Mouse (Mus musculus) lung, embryonic 15.5 days (tissue): Measurements from ENCODE around the gene Slc22a20. TPM values are rescaled to one million over a fixed set of nuclear protein-coding genes. Genes with fewer than 3 reads are reported as not detected.

Experiments
- ATAC-seq: fragments of 200-750 bp; cut with Nextera tagmentation; 2 replicates; pipeline ENCODE4 v1.8.0; 2017; ENCODE audit warnings: moderate number of reproducible peaks, borderline replicate concordance; ENCODE audit not compliant: low FRiP score, low TSS enrichment; ENCODE audit errors: extremely low read depth
- H3K27ac ChIP-seq: fragments of 300-500 bp; sonication (generic); 2 replicates; pipeline ENCODE4 v1.5.1; 2015; ENCODE audit warnings: moderate library complexity, mild to moderate bottlenecking, inconsistent platforms
- H3K27me3 ChIP-seq: fragments of 300-500 bp; sonication (generic); 2 replicates; pipeline ENCODE4 v1.6.1; 2015; ENCODE audit warnings: inconsistent platforms
- H3K36me3 ChIP-seq: fragments of 300-500 bp; sonication (generic); 2 replicates; pipeline ENCODE4 v1.6.1; 2015; ENCODE audit warnings: inconsistent platforms
- H3K4me1 ChIP-seq: fragments of 300-500 bp; sonication (generic); 2 replicates; pipeline ENCODE4 v1.6.1; 2015; ENCODE audit warnings: inconsistent platforms
- H3K4me2 ChIP-seq: fragments of 300-500 bp; sonication (generic); 2 replicates; pipeline ENCODE4 v1.6.1; 2015; ENCODE audit warnings: inconsistent platforms, mild to moderate bottlenecking, moderate library complexity
- H3K4me3 ChIP-seq: fragments of 300-500 bp; sonication (generic); 2 replicates; pipeline ENCODE4 v1.5.1; 2015; ENCODE audit warnings: mild to moderate bottlenecking, inconsistent platforms
- H3K9ac ChIP-seq: fragments of 300-500 bp; sonication (generic); 2 replicates; pipeline ENCODE4 v1.6.1; 2015; ENCODE audit warnings: inconsistent platforms
- H3K9me3 ChIP-seq: fragments of 300-500 bp; sonication (generic); 2 replicates; pipeline ENCODE4 v1.6.1; 2016; ENCODE audit warnings: inconsistent platforms
- WGBS: fragments of 180-500 bp; shearing (Covaris S2); methylation state at CpG from one replicate; pipeline ENCODE4 v1.1.7; 2015; 5-methylcytosine and 5-hydroxymethylcytosine counted together
- polyA plus RNA-seq: library from polyadenylated mRNA; unstranded; fragments of >200 nt; fragmentation: Nextera tagmentation; extraction: Ambion mirVana; gene quantifications from 2 replicates; pipeline ENCODE4 v1.2.1, GENCODE M21; 2015

Slc22a20 gene
- polyA plus RNA-seq, 1 experiment from 2014 or later = not detected

DNA sequence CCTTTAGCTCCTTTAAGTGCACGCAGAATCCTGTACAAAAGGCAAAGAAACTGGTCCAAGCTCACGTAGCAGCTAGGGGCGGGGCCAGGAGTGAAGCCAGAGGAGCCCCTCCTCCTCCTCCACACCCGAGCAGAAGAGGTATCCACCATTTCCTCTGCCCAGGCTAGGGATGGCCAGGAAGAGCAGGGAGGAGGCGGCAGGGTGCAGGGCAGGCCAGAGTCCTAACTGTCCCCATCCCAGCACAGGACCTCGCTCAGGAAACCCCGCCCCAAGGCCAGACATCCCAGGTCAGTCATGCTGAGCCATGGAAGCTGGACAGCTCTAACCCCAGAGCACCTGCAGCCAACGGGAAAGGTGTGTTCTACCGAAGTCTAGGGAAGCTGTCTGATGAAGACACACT, 64.2 kb downstream of the Slc22a20 start:
- no peaks in the 10 kb centered on the region for H3K27me3 ChIP-seq
- no peak for ATAC-seq
- 18% methylated on average over 9 of the region's 9 CpGs for WGBS

More for the DNA sequence above, 64.2 kb downstream of the Slc22a20 start:
- peak overlapping the region; percentile 18 for H3K4me3 ChIP-seq
- H3K4me1 ChIP-seq = peaks cover 41% of the 10 kb centered on the region
- H3K9me3 ChIP-seq = no peaks in the 10 kb centered on the region
- peaks cover 22% of the 10 kb centered on the region for H3K36me3 ChIP-seq
- H3K27ac ChIP-seq = peak overlapping the region; percentile 30; the same call in 1 of the 2 replicates
- peak overlapping the region; percentile 22 for H3K9ac ChIP-seq
- peak overlapping the region; percentile 97 for H3K4me2 ChIP-seq

Other genes starting within 250 kb of the Slc22a20 start
- 47.2 and 54.9 TPM in 2 replicates for gene Ltbp3, start 245.2 kb downstream of the Slc22a20 start, polyA plus RNA-seq
- gene Scyl1, start 214.7 kb downstream of the Slc22a20 start, polyA plus RNA-seq = 76.1 and 83.6 TPM in 2 replicates
- gene Frmd8, start 110.9 kb downstream of the Slc22a20 start, polyA plus RNA-seq = 50.7 and 53.0 TPM in 2 replicates
- 4.2 and 5.6 TPM in 2 replicates for gene Slc25a45, start 108.3 kb downstream of the Slc22a20 start, polyA plus RNA-seq
- 3.2 and 3.6 TPM in 2 replicates for gene Tigd3, start 92.0 kb downstream of the Slc22a20 start, polyA plus RNA-seq
- 142 and 147 TPM in 2 replicates for gene Dpf2, start 73.1 kb downstream of the Slc22a20 start, polyA plus RNA-seq
- gene Cdc42ep2, start 61.3 kb downstream of the Slc22a20 start, polyA plus RNA-seq = 12.0 and 14.1 TPM in 2 replicates
- gene Pola2, start 21.9 kb downstream of the Slc22a20 start, polyA plus RNA-seq = 72.3 and 75.3 TPM in 2 replicates
- gene Capn1, start 29.8 kb upstream of the Slc22a20 start, polyA plus RNA-seq = 8.8 and 11.6 TPM in 2 replicates
- 24.3 and 25.8 TPM in 2 replicates for gene Syvn1, start 60.4 kb upstream of the Slc22a20 start, polyA plus RNA-seq
- 75.8 and 76.2 TPM in 2 replicates for gene Mrpl49, start 71.6 kb upstream of the Slc22a20 start, polyA plus RNA-seq
- 709 and 773 TPM in 2 replicates for gene Fau, start 71.7 kb upstream of the Slc22a20 start, polyA plus RNA-seq
- 33.5 and 33.8 TPM in 2 replicates for gene Znhit2, start 75.0 kb upstream of the Slc22a20 start, polyA plus RNA-seq
- gene Tm7sf2, start 82.2 kb upstream of the Slc22a20 start, polyA plus RNA-seq = 10.4 and 13.9 TPM in 2 replicates
- gene Vps51, start 91.1 kb upstream of the Slc22a20 start, polyA plus RNA-seq = 71.6 and 77.5 TPM in 2 replicates
- gene Tmem262, start 93.9 kb upstream of the Slc22a20 start, polyA plus RNA-seq = not detected in 2 replicates
- gene Gm28374, start 96.1 kb upstream of the Slc22a20 start, polyA plus RNA-seq = 1.1 and 1.5 TPM in 2 replicates
- gene Zfpl1, start 98.8 kb upstream of the Slc22a20 start, polyA plus RNA-seq = 74.0 and 78.4 TPM in 2 replicates
- gene Cdca5, start 98.8 kb upstream of the Slc22a20 start, polyA plus RNA-seq = 47.2 and 48.1 TPM in 2 replicates
- 0.21 and 0.26 TPM in 2 replicates for gene AC131692.1, start 108.3 kb upstream of the Slc22a20 start, polyA plus RNA-seq
- gene Naaladl1, start 119.6 kb upstream of the Slc22a20 start, polyA plus RNA-seq = 0.34 and 0.41 TPM in 2 replicates
- gene Sac3d1, start 132.5 kb upstream of the Slc22a20 start, polyA plus RNA-seq = 48.6 and 49.8 TPM in 2 replicates
- gene Snx15, start 142.2 kb upstream of the Slc22a20 start, polyA plus RNA-seq = 33.1 TPM in 2 replicates
- gene Batf2, start 154.8 kb upstream of the Slc22a20 start, polyA plus RNA-seq = 0.42 and 0.56 TPM in 2 replicates
- 96.9 and 106 TPM in 2 replicates for gene Arl2, start 155.4 kb upstream of the Slc22a20 start, polyA plus RNA-seq
- not detected in 2 replicates for gene Majin, start 198.2 kb upstream of the Slc22a20 start, polyA plus RNA-seq
- 0.48 TPM in 1 of 2 replicates, not detected in the other for gene Gpha2, start 240.2 kb upstream of the Slc22a20 start, polyA plus RNA-seq
- gene Ppp2r5b, start 249.7 kb upstream of the Slc22a20 start, polyA plus RNA-seq = 17.1 and 19.2 TPM in 2 replicates